Mouse (Mus musculus) right cerebral cortex, postnatal 36 days (tissue): Measurements from ENCODE around the gene Bcl7a.

Experiments used
- DNase-seq, 2 experiments: peaks; one replicate each; pipeline ENCODE4 v3.0.0; 2022; ENCODE audit warnings: low spot score in 2 of 2, mixed read lengths in 1 of 2

Bcl7a gene

GRCm38 (mm10) chr5:123416566-123417518, 73.2 kb downstream of the Bcl7a start:
- DNase-seq, result no peak

- DNase-seq, result no peak
Observed at GRCm38 (mm10) chr5:123423885-123424284, 80.3 kb downstream of the Bcl7a start.
